Mouse (Mus musculus) erythroblast, embryonic 14.5 days (primary cell): ENCODE data around the gene Echdc2. TPM values are rescaled to one million over a fixed set of nuclear protein-coding genes. Genes with fewer than 3 reads are reported as not detected.

Source experiments
- H3K27me3 ChIP-seq: 2 replicates; pipeline ENCODE4 v1.6.1; 2012; ENCODE audit warnings: inconsistent platforms; ENCODE audit not compliant: control insufficient read depth
- H3K36me3 ChIP-seq: 2 replicates; pipeline ENCODE4 v1.6.1; 2012; ENCODE audit warnings: mild to moderate bottlenecking, inconsistent platforms; ENCODE audit not compliant: control insufficient read depth
- H3K4me1 ChIP-seq: 2 replicates; pipeline ENCODE4 v1.6.1; 2012; ENCODE audit warnings: inconsistent platforms; ENCODE audit not compliant: control insufficient read depth
- H3K4me3 ChIP-seq: replicated peaks from 2 replicates; pipeline ENCODE3; 2012; ENCODE audit warnings: moderate library complexity, mild to moderate bottlenecking, inconsistent platforms
- H3K9me3 ChIP-seq: 2 replicates; pipeline ENCODE4 v1.6.1; 2012; ENCODE audit warnings: low read length, inconsistent platforms, mixed read lengths; ENCODE audit not compliant: control insufficient read depth
- GATA1 ChIP-seq: IDR thresholded peaks from 2 replicates; pipeline ENCODE4 v1.6.1; 2012; ENCODE audit warnings: low read length, inconsistent platforms, mixed read lengths
- polyA plus RNA-seq: library from polyadenylated mRNA; stranded (reverse); fragments of >175 nt; gene quantifications from 2 replicates; pipeline ENCODE4 v1.2.3, GENCODE M21; 2012

Echdc2 gene
- polyA plus RNA-seq, 1 experiment, result 0.08 TPM

- H3K4me1 ChIP-seq, result no peaks in the 10 kb centered on the region
- no peak overlapping the region for H3K4me3 ChIP-seq
- H3K36me3 ChIP-seq, result no peaks in the 10 kb centered on the region
- no peak for TF ChIP-seq GATA1
- peaks cover 7% of the 10 kb centered on the region for H3K27me3 ChIP-seq
- no peaks in the 10 kb centered on the region for H3K9me3 ChIP-seq
These were observed 60.2 kb downstream of the Echdc2 start for GRCm38 (mm10) chr4:108225341-108225872.

Other genes starting within 250 kb of the Echdc2 start
- 4.9 and 6.6 TPM in 2 replicates for gene Cpt2, start 241.8 kb upstream of the Echdc2 start, polyA plus RNA-seq
- not detected in 2 replicates for gene Slc1a7, start 197.1 kb upstream of the Echdc2 start, polyA plus RNA-seq
- 0.22 and 0.23 TPM in 2 replicates for gene Podn, start 69.0 kb upstream of the Echdc2 start, polyA plus RNA-seq
- gene Scp2, start 20.4 kb upstream of the Echdc2 start, polyA plus RNA-seq, result 3.0 and 3.9 TPM in 2 replicates
- not detected in 2 replicates for gene Zyg11a, start 52.6 kb downstream of the Echdc2 start, polyA plus RNA-seq
- 0.02 TPM in 2 replicates for gene Zyg11b, start 135.7 kb downstream of the Echdc2 start, polyA plus RNA-seq
- gene Coa7, start 162.7 kb downstream of the Echdc2 start, polyA plus RNA-seq, result 0.04 and 0.14 TPM in 2 replicates
- not detected in 2 replicates for gene Shisal2a, start 217.9 kb downstream of the Echdc2 start, polyA plus RNA-seq
- not detected in 2 replicates for gene Gpx7, start 241.5 kb downstream of the Echdc2 start, polyA plus RNA-seq